Mouse (Mus musculus): ENCODE measurements around the gene Matn3.

Gene Matn3

GRCm38 (mm10) chr12:8936210-8936609 is 11.5 kb upstream of the Matn3 start:
- DNase-seq = peak; percentile 37 to 42

- DNase-seq = no peak
These were observed 8.2 kb upstream of the Matn3 start for GRCm38 (mm10) chr12:8939490-8939889.

GRCm38 (mm10) chr12:8940011-8941005 is 7.4 kb upstream of the Matn3 start:
- no peak for DNase-seq

GRCm38 (mm10) chr12:8941131-8941615 is 6.6 kb upstream of the Matn3 start:
- no peak for DNase-seq

GRCm38 (mm10) chr12:8941699-8942392 is 5.9 kb upstream of the Matn3 start:
- DNase-seq = no peak

GRCm38 (mm10) chr12:8947163-8947562 is 566 bp upstream of the Matn3 start:
- DNase-seq = no peak

- no peak for DNase-seq
These were observed 5.4 kb downstream of the Matn3 start for GRCm38 (mm10) chr12:8953136-8953535.

- DNase-seq = no peak
These were observed 6.4 kb downstream of the Matn3 start for GRCm38 (mm10) chr12:8954161-8954561.

- no peak for DNase-seq
These were observed 14.0 kb downstream of the Matn3 start for GRCm38 (mm10) chr12:8961607-8962316.

- DNase-seq = no peak
These were observed 22.1 kb downstream of the Matn3 start for GRCm38 (mm10) chr12:8969828-8970227.

GRCm38 (mm10) chr12:8973820-8974465 is 26.2 kb downstream of the Matn3 start, which contains the start of gene Wdr35:
Gene Wdr35 (plus strand): TSS chr12:8973892.
- peak; percentile 95 to 97 for DNase-seq

GRCm38 (mm10) chr12:8975076-8975475 is 27.3 kb downstream of the Matn3 start:
- no peak for DNase-seq

GRCm38 (mm10) chr12:8993231-8993630 is 45.5 kb downstream of the Matn3 start:
- DNase-seq = no peak

GRCm38 (mm10) chr12:8998318-8998717 is 50.6 kb downstream of the Matn3 start:
- no peak for DNase-seq

- DNase-seq = peak; percentile 78 to 85
These were observed 54.4 kb downstream of the Matn3 start for GRCm38 (mm10) chr12:9002038-9002648.

- no peak for DNase-seq
These were observed 59.4 kb downstream of the Matn3 start for GRCm38 (mm10) chr12:9007146-9007545.

- DNase-seq = no peak
These were observed 60.1 kb downstream of the Matn3 start for GRCm38 (mm10) chr12:9007811-9008210.

GRCm38 (mm10) chr12:9010311-9010710 is 62.6 kb downstream of the Matn3 start:
- no peak for DNase-seq

GRCm38 (mm10) chr12:9016376-9016775 is 68.6 kb downstream of the Matn3 start:
- no peak for DNase-seq

- no peak for DNase-seq
These were observed 72.7 kb downstream of the Matn3 start for GRCm38 (mm10) chr12:9020431-9020830.

GRCm38 (mm10) chr12:9020986-9021385 is 73.3 kb downstream of the Matn3 start:
- DNase-seq = no peak

Data from cerebellum, postnatal 10 days (tissue).